Mouse (Mus musculus) G1E (cell line): ENCODE measurements at regions not wholly inside any gene's neighbourhood (a gene's known extent, or its start where the extent isn't known, plus 50 kb on each side); places are given as distances from the start of the nearest gene placed in this dataset.

Experiments
- CTCF ChIP-seq: IDR thresholded peaks from 2 replicates; pipeline ENCODE4 v1.5.1; 2012; ENCODE audit warnings: low read depth, low read length, inconsistent platforms, mixed read lengths
- GATA1 ChIP-seq: IDR thresholded peaks from 2 replicates; pipeline ENCODE4 v1.6.1; 2012; ENCODE audit warnings: borderline replicate concordance, low read length, inconsistent platforms, mixed read lengths
- GATA2 ChIP-seq: IDR thresholded peaks from 2 replicates; pipeline ENCODE4 v1.6.1; 2012; ENCODE audit warnings: low read depth, low read length, inconsistent platforms, borderline replicate concordance
- POLR2AphosphoS5 ChIP-seq: IDR thresholded peaks from 2 replicates; pipeline ENCODE4 v1.6.1; 2012; ENCODE audit warnings: low read depth, low read length, inconsistent platforms; ENCODE audit not compliant: insufficient replicate concordance
- TAL1 ChIP-seq: conservative IDR thresholded peaks from 2 replicates; pipeline ENCODE4 v1.6.1; 2012; ENCODE audit warnings: low read depth, low read length, inconsistent platforms, mixed read lengths

- TF ChIP-seq CTCF (no peak), POLR2AphosphoS5 (no peak), TAL1 (no peak), GATA1 (no peak), GATA2 (no peak)
Measured at GRCm38 (mm10) chr17:62248011-62248410, 633.1 kb downstream of the Efna5 start.
